Comparison of ENCODE assay signal across 8 mouse cellular contexts in genomic region chr5:122353807-122354491, GRCm38 (mm10). TPM values are rescaled to one million over a fixed set of nuclear protein-coding genes. Genes with fewer than 3 reads are reported as not detected.
DNase-seq lines count a peak whose midpoint lies in the region; ATAC-seq and TF ChIP-seq lines count a peak whose summit lies in the region.

Gene Rad9b, minus strand, starts transcription at chr5:122354233.
Gene Vps29, plus strand, starts transcription at chr5:122354369.

- peaks cover 1 to 27% of the 10 kb centered on the region in 2 experiments for H3K36me3 ChIP-seq in CH12.LX (replicated peaks in 1 of 2; ENCODE audit: control insufficient read depth in 1 of 2, insufficient read depth in 1 of 2, low read length in 1 of 2)
- no peaks in the 10 kb centered on the region for H3K36me3 ChIP-seq in forebrain, embryonic 11.5 days (ENCODE audit: control insufficient read depth, insufficient read depth, low read length)
- H3K36me3 ChIP-seq in heart, embryonic 16.5 days (ENCODE audit: control insufficient read depth, insufficient read depth) = no peaks in the 10 kb centered on the region
- no peaks in the 10 kb centered on the region; the same call in 1 of the 2 replicates for H3K36me3 ChIP-seq in liver, embryonic 15.5 days (replicated peaks)
- H3K36me3 ChIP-seq in neural tube, embryonic 12.5 days = peaks cover 2% of the 10 kb centered on the region

- no peak for TF ChIP-seq EP300 in CH12.LX (IDR thresholded peaks at IDR 0.05; ENCODE audit: low read length)

- WGBS in forebrain, embryonic 11.5 days = 2% methylated on average over 51 of the region's 51 CpGs
- WGBS in heart, embryonic 16.5 days = 2% methylated on average over 51 of the region's 51 CpGs
- 1% methylated on average over 51 of the region's 51 CpGs for WGBS in liver, embryonic 15.5 days (ENCODE audit: insufficient replicate concordance)
- WGBS in neural tube, embryonic 12.5 days = under 1% methylated on average over 51 of the region's 51 CpGs

- H3K9me3 ChIP-seq in CH12.LX (replicated peaks; ENCODE audit: low read length) = no peaks in the 10 kb centered on the region
- no peaks in the 10 kb centered on the region for H3K9me3 ChIP-seq in forebrain, embryonic 11.5 days (ENCODE audit: control insufficient read depth, low read length)
- no peaks in the 10 kb centered on the region for H3K9me3 ChIP-seq in heart, embryonic 16.5 days (replicated peaks; ENCODE audit: control insufficient read depth, low read length)
- H3K9me3 ChIP-seq in liver, embryonic 15.5 days (replicated peaks) = no peaks in the 10 kb centered on the region
- no peaks in the 10 kb centered on the region for H3K9me3 ChIP-seq in neural tube, embryonic 12.5 days

- H3K27ac ChIP-seq in CH12.LX (ENCODE audit: insufficient read depth, low read depth) = peak within 1 kb of the TSS; percentile 32; the same call in 1 of the 2 replicates
- H3K27ac ChIP-seq in forebrain, embryonic 11.5 days (ENCODE audit: low read depth, low read length) = peak within 1 kb of the TSS; percentile 25; the same call in 1 of the 2 replicates
- H3K27ac ChIP-seq in heart, embryonic 16.5 days (ENCODE audit: low read length) = peak within 1 kb of the TSS; percentile 83
- peak within 1 kb of the TSS; percentile 82 for H3K27ac ChIP-seq in liver, embryonic 15.5 days (replicated peaks)
- H3K27ac ChIP-seq in neural tube, embryonic 12.5 days = peak within 1 kb of the TSS; percentile 64; the same call in 1 of the 2 replicates

- TF ChIP-seq CTCF in CH12.LX (conservative IDR thresholded peaks at IDR 0.05 in 1 of 2, IDR thresholded peaks at IDR 0.05 in 1 of 2; ENCODE audit: low read depth in 2 of 2, low read length in 2 of 2) = no peak

- peaks cover 3 to 26% of the 10 kb centered on the region in 2 experiments for H3K4me1 ChIP-seq in CH12.LX (ENCODE audit: control insufficient read depth in 1 of 2, insufficient read depth in 2 of 2)
- H3K4me1 ChIP-seq in forebrain, embryonic 11.5 days (replicated peaks; ENCODE audit: control insufficient read depth, insufficient read depth, low read length) = no peaks in the 10 kb centered on the region
- 0 out of 2 replicates have a peak, but pooled peaks cover 2% of the 10 kb centered on the region for H3K4me1 ChIP-seq in heart, embryonic 16.5 days (ENCODE audit: control insufficient read depth, insufficient read depth, low read length)
- peaks cover 20% of the 10 kb centered on the region for H3K4me1 ChIP-seq in liver, embryonic 15.5 days (replicated peaks)
- peaks cover 8% of the 10 kb centered on the region; the same call in 1 of the 2 replicates for H3K4me1 ChIP-seq in neural tube, embryonic 12.5 days

- dilution Hi-C loops in CH12.LX (cut with MboI; ENCODE audit: extremely low pct_ligation_motif_present, extremely low pct_unique_long_range_greater_than_20kb, low sequenced_read_pairs) = no loop called here

- H3K9ac ChIP-seq in CH12.LX (ENCODE audit: insufficient read depth, low read depth) = peak within 1 kb of the TSS; percentile 70
- peak within 1 kb of the TSS; percentile 83 for H3K9ac ChIP-seq in forebrain, embryonic 11.5 days (ENCODE audit: low read length)
- H3K9ac ChIP-seq in heart, embryonic 16.5 days (ENCODE audit: low read length) = peak within 1 kb of the TSS; percentile 87
- peak within 1 kb of the TSS; percentile 90 for H3K9ac ChIP-seq in liver, embryonic 15.5 days
- H3K9ac ChIP-seq in neural tube, embryonic 12.5 days = peak within 1 kb of the TSS; percentile 89

- H3K79me2 ChIP-seq in CH12.LX (replicated peaks; ENCODE audit: control insufficient read depth, extremely low read depth, insufficient read depth, poor library complexity, severe bottlenecking) = peaks cover 8% of the 10 kb centered on the region

- no peak for TF ChIP-seq RAD21 in CH12.LX (IDR thresholded peaks at IDR 0.05; ENCODE audit: low read depth, low read length)

- peak within 1 kb of the TSS; percentile 76 to 98 (median 94) for H3K4me3 ChIP-seq in CH12.LX (replicated peaks in 1 of 3; ENCODE audit: low read depth in 2 of 3, low read length in 2 of 3, poor library complexity in 1 of 3)
- peak within 1 kb of the TSS; percentile 98 for H3K4me3 ChIP-seq in forebrain, embryonic 11.5 days (ENCODE audit: low read depth, low read length)
- peak within 1 kb of the TSS; percentile 83 for H3K4me3 ChIP-seq in heart, embryonic 16.5 days (ENCODE audit: low read length)
- peak within 1 kb of the TSS; percentile 95 for H3K4me3 ChIP-seq in liver, embryonic 15.5 days (replicated peaks)
- peak within 1 kb of the TSS; percentile 92 for H3K4me3 ChIP-seq in neural tube, embryonic 12.5 days

- peak; percentile 99 for DNase-seq in CH12.LX (ENCODE audit: extremely low read depth)
- peak; percentile 100 for DNase-seq in c-Kit-positive CD71-positive TER-119-negative erythroid progenitor cells, embryonic 14.5 days (ENCODE audit: low read depth)
- DNase-seq in forebrain, embryonic 11.5 days (ENCODE audit: low spot score) = peak; percentile 99
- peak; percentile 99 to 100 for DNase-seq in kidney, postnatal 36 days
- DNase-seq in telencephalon, adult 2 months (ENCODE audit: low read depth, low spot score) = peak; percentile 99

- no peaks in the 10 kb centered on the region for H3K27me3 ChIP-seq in CH12.LX (replicated peaks)
- H3K27me3 ChIP-seq in forebrain, embryonic 11.5 days (ENCODE audit: control insufficient read depth, insufficient read depth, low read length) = no peaks in the 10 kb centered on the region
- H3K27me3 ChIP-seq in heart, embryonic 16.5 days (ENCODE audit: control insufficient read depth, insufficient read depth, low read length) = no peaks in the 10 kb centered on the region
- H3K27me3 ChIP-seq in liver, embryonic 15.5 days = no peaks in the 10 kb centered on the region
- no peaks in the 10 kb centered on the region for H3K27me3 ChIP-seq in neural tube, embryonic 12.5 days (replicated peaks)

- TF ChIP-seq POLR2A in CH12.LX (IDR thresholded peaks at IDR 0.05; ENCODE audit: low read depth, low read length) = peak; percentile 93

- peak within 1 kb of the TSS; percentile 72 for H3K4me2 ChIP-seq in CH12.LX (ENCODE audit: insufficient read depth, low read depth, poor library complexity, severe bottlenecking)
- peak within 1 kb of the TSS; percentile 80 for H3K4me2 ChIP-seq in forebrain, embryonic 11.5 days (ENCODE audit: low read depth, low read length, severe bottlenecking)
- H3K4me2 ChIP-seq in heart, embryonic 16.5 days (ENCODE audit: low read depth, low read length) = peak within 1 kb of the TSS; percentile 92
- peak within 1 kb of the TSS; percentile 94 for H3K4me2 ChIP-seq in liver, embryonic 15.5 days
- H3K4me2 ChIP-seq in neural tube, embryonic 12.5 days (replicated peaks) = peak within 1 kb of the TSS; percentile 86

- peak; percentile 90 for ATAC-seq in forebrain, embryonic 11.5 days (replicated peaks; ENCODE audit: low FRiP score)
- peak; percentile 92 for ATAC-seq in heart, embryonic 16.5 days (replicated peaks; ENCODE audit: extremely low read depth, insufficient read depth, low FRiP score)
- ATAC-seq in liver, embryonic 15.5 days (ENCODE audit: insufficient read depth) = peak; percentile 93
- peak; percentile 91 for ATAC-seq in neural tube, embryonic 12.5 days (ENCODE audit: low FRiP score, low read depth)

- in situ Hi-C loops in CH12.LX (cut with MboI; ENCODE audit: low pct_ligation_motif_present, low pct_unique_long_range_greater_than_20kb, low sequenced_read_pairs) = no loop called here

TF ChIP-seq in CH12.LX, 34 proteins besides CTCF, POLR2A, EP300 and RAD21 (continues in another document):
- TF ChIP-seq KAT2A (IDR thresholded peaks at IDR 0.05; ENCODE audit: insufficient replicate concordance, low read length) = peak; percentile 71; the same call in 1 of the 2 replicates
- TF ChIP-seq BHLHE40 (IDR thresholded peaks at IDR 0.05; ENCODE audit: low read depth, low read length) = no peak
- peak; percentile 85 for TF ChIP-seq NRF1 (IDR thresholded peaks at IDR 0.05; ENCODE audit: low read depth, low read length)
- no peak for TF ChIP-seq ZC3H11A (IDR thresholded peaks at IDR 0.05; ENCODE audit: low read depth, low read length)
- no peak for TF ChIP-seq PAX5 (IDR thresholded peaks at IDR 0.05; ENCODE audit: low read length)
- TF ChIP-seq ZKSCAN1 (IDR thresholded peaks at IDR 0.05; ENCODE audit: borderline replicate concordance, low read depth, low read length) = no peak
- 0 out of 2 replicates have a peak, but pooled peaks have one; percentile 16 for TF ChIP-seq ETS1 (conservative IDR thresholded peaks at IDR 0.05; ENCODE audit: low read depth, low read length)
- TF ChIP-seq MAX (IDR thresholded peaks at IDR 0.05; ENCODE audit: low read length) = peak; percentile 92
- TF ChIP-seq SMC3 (IDR thresholded peaks at IDR 0.05; ENCODE audit: low read depth, low read length) = no peak
- TF ChIP-seq HCFC1 (IDR thresholded peaks at IDR 0.05; ENCODE audit: low read depth, low read length) = peak; percentile 90
- peak; percentile 84 for TF ChIP-seq MXI1 (IDR thresholded peaks at IDR 0.05; ENCODE audit: low read depth, low read length)
- TF ChIP-seq IRF4 (IDR thresholded peaks at IDR 0.05; ENCODE audit: low read depth, low read length) = peak; percentile 10; the same call in 1 of the 2 replicates
- no peak for TF ChIP-seq USF1 (IDR thresholded peaks at IDR 0.05; ENCODE audit: low read depth, low read length)
- TF ChIP-seq NELFE (IDR thresholded peaks at IDR 0.05; ENCODE audit: low read depth, low read length) = peak; percentile 78; the same call in 1 of the 2 replicates
- TF ChIP-seq UBTF (IDR thresholded peaks at IDR 0.05; ENCODE audit: low read depth, low read length) = no peak; the same call in none of the 2 replicates
- TF ChIP-seq JUN (IDR thresholded peaks at IDR 0.05; ENCODE audit: insufficient read depth, low read depth, low read length) = no peak

RNA-seq across cellular contexts. Expression of gene Rad9b, which starts in this region (rescaled TPM):
- total RNA-seq in CH12.LX (2012; rRNA removed) = 6.5 and 9.0 TPM in 2 replicates
- 10.3 and 11.3 TPM in 2 replicates for total RNA-seq in CH12.LX (2014; rRNA removed)
- 10.4 TPM in 2 replicates for polyA plus RNA-seq in CH12.LX (2012; ENCODE audit: insufficient read length, low read depth)
- polyA plus RNA-seq in forebrain, embryonic 11.5 days (2014; fragmentation: Nextera tagmentation; extraction: Ambion mirVana) = 9.8 and 12.6 TPM in 2 replicates
- 8.1 and 11.0 TPM in 2 replicates for polyA plus RNA-seq in heart, embryonic 16.5 days (2015; fragmentation: Nextera tagmentation; extraction: Ambion mirVana)
- 2.6 and 3.0 TPM in 2 replicates for polyA plus RNA-seq in liver, embryonic 15.5 days (2015; fragmentation: Nextera tagmentation; extraction: Ambion mirVana)
- 11.7 and 12.3 TPM in 2 replicates for polyA plus RNA-seq in neural tube, embryonic 12.5 days (2016; fragmentation: Nextera tagmentation; extraction: Ambion mirVana)

RNA-seq across cellular contexts. Expression of gene Vps29, which starts in this region (rescaled TPM):
- total RNA-seq in CH12.LX (2012; rRNA removed) (82.2 and 94.9 TPM in 2 replicates), CH12.LX (2014; rRNA removed) (145 and 153 TPM in 2 replicates)
- polyA plus RNA-seq in CH12.LX (2012; ENCODE audit: insufficient read length, low read depth) = 94.4 and 95.0 TPM in 2 replicates
- 174 and 181 TPM in 2 replicates for polyA plus RNA-seq in forebrain, embryonic 11.5 days (2014; fragmentation: Nextera tagmentation; extraction: Ambion mirVana)
- polyA plus RNA-seq in heart, embryonic 16.5 days (2015; fragmentation: Nextera tagmentation; extraction: Ambion mirVana) = 198 and 200 TPM in 2 replicates
- 87.8 and 103 TPM in 2 replicates for polyA plus RNA-seq in liver, embryonic 15.5 days (2015; fragmentation: Nextera tagmentation; extraction: Ambion mirVana)
- polyA plus RNA-seq in neural tube, embryonic 12.5 days (2016; fragmentation: Nextera tagmentation; extraction: Ambion mirVana) = 233 and 237 TPM in 2 replicates

Comparison
In these comparisons a context has a peak if more than half of its experiments do, and no peak if none do; other contexts are left out.
1. Peak in every context shown above with its lines: DNase-seq, ATAC-seq, H3K4me3 ChIP-seq and H3K27ac ChIP-seq.
2. H3K27ac ChIP-seq: peak in every context shown above with its lines; median percentile 83 in heart, embryonic 16.5 days; 82 in liver, embryonic 15.5 days; 64 in neural tube, embryonic 12.5 days; 32 in CH12.LX; 25 in forebrain, embryonic 11.5 days.